Mouse (Mus musculus) heart, embryonic 10.5 days (tissue): ENCODE results near the gene Zfp518b. TPM values are rescaled to one million over a fixed set of nuclear protein-coding genes. Genes with fewer than 3 reads are reported as not detected.
A peak's percentile ranks its signal among the peaks of the same experiment; 100 is the strongest.

ENCODE experiments used
- DNase-seq: peaks from one replicate; pipeline ENCODE4 v3.0.0-alpha.2; 2017; ENCODE audit warnings: low spot score
- H3K27ac ChIP-seq: fragments of 300-500 bp; sonication (generic); 2 replicates; pipeline ENCODE4 v1.5.1; 2016; ENCODE audit warnings: mild to moderate bottlenecking
- H3K27me3 ChIP-seq: fragments of 300-500 bp; sonication (generic); 2 replicates; pipeline ENCODE4 v1.6.1; 2016; ENCODE audit warnings: mild to moderate bottlenecking; ENCODE audit not compliant: poor library complexity, insufficient read depth, severe bottlenecking
- H3K36me3 ChIP-seq: fragments of 300-500 bp; sonication (generic); 2 replicates; pipeline ENCODE4 v1.6.1; 2016; ENCODE audit warnings: mild to moderate bottlenecking, moderate library complexity
- H3K4me1 ChIP-seq: fragments of 300-500 bp; sonication (generic); 2 replicates; pipeline ENCODE4 v1.6.1; 2016; ENCODE audit warnings: mild to moderate bottlenecking
- H3K4me3 ChIP-seq: fragments of 300-500 bp; sonication (generic); 2 replicates; pipeline ENCODE4 v1.5.1; 2016; ENCODE audit warnings: mild to moderate bottlenecking, moderate library complexity
- H3K9me3 ChIP-seq: fragments of 300-500 bp; sonication (generic); 2 replicates; pipeline ENCODE4 v1.6.1; 2016; ENCODE audit warnings: mild to moderate bottlenecking, moderate library complexity
- WGBS: fragments of 180-500 bp; shearing (Covaris S2); methylation state at CpG from one replicate; pipeline ENCODE4 v1.1.7; 2016; 5-methylcytosine and 5-hydroxymethylcytosine counted together
- polyA plus RNA-seq: library from polyadenylated mRNA; unstranded; fragments of >200 nt; fragmentation: Nextera tagmentation; extraction: Ambion mirVana; gene quantifications from 2 replicates; pipeline ENCODE4 v1.2.1, GENCODE M21; 2016

The Zfp518b gene
- 13.9 and 18.1 TPM in 2 replicates for polyA plus RNA-seq

GRCm38 (mm10) chr5:38684164-38684911 is at the start of gene Zfp518b:
Gene Zfp518b (minus strand): TSS chr5:38684826.
- Histone ChIP-seq H3K9me3 (no peaks in the 10 kb centered on the region), H3K27me3 (peaks cover 7% of the 10 kb centered on the region; the same call in 1 of the 2 replicates), H3K4me1 (peaks cover 13% of the 10 kb centered on the region; the same call in 1 of the 2 replicates), H3K27ac (peak within 1 kb of the TSS; percentile 98), H3K4me3 (peak within 1 kb of the TSS; percentile 88), H3K36me3 (peaks cover 35% of the 10 kb centered on the region)
- DNase-seq = peak; percentile 87
- under 1% methylated on average over 88 of the region's 89 CpGs for WGBS

GRCm38 (mm10) chr5:38708940-38709581 is 24.4 kb upstream of the Zfp518b start:
- H3K27ac ChIP-seq = no peak overlapping the region
- H3K9me3 ChIP-seq = 0 out of 2 replicates have a peak, but pooled peaks cover 3% of the 10 kb centered on the region
- no peaks in the 10 kb centered on the region for H3K36me3 ChIP-seq
- no peak for DNase-seq
- no peaks in the 10 kb centered on the region for H3K4me1 ChIP-seq
- no peak overlapping the region for H3K4me3 ChIP-seq
- 59% methylated on average over 11 of the region's 11 CpGs for WGBS
- no peaks in the 10 kb centered on the region for H3K27me3 ChIP-seq

DNA sequence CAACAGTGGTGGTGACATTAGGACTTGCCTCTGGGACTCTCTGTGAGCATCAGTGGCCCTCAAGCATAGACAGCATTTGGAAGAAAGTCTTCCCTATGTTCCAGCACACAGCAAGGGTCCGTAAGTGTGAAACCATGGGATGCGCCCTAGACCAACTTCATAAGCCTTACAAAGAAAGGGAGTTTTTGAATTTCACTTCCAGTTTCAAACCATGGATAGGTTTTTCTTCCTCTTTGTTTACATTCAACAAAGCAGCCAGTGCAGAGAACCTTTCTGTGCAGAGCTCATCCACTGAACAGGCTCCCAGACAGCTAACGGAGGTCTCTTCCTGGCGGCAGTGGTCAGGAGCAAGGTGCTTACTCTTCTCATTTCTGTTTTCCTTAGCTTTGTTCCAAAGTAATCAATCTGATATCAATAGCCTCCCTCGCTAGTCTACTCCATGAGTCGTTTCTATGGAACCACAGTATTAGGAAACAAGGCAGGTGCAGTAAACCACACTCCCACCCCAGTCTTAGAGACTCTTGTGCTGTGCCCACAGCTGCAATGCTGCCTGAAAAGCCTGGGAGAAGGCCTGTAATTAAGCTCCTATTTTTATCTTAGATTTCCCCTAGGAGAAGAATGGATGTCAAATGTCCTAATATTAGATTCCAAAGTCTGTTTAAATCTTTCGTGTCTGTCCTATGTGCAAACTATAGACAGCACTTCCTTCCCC is 22.9 kb upstream of the Zfp518b start:
- 78% methylated on average over 7 of the region's 7 CpGs for WGBS
- DNase-seq = no peak
- H3K4me1 ChIP-seq = no peaks in the 10 kb centered on the region

GRCm38 (mm10) chr5:38702941-38703340 is 18.3 kb upstream of the Zfp518b start:
- no peaks in the 10 kb centered on the region for H3K4me1 ChIP-seq
- no peaks in the 10 kb centered on the region for H3K27me3 ChIP-seq
- no peaks in the 10 kb centered on the region for H3K9me3 ChIP-seq
- no peak for DNase-seq
- WGBS = 87% methylated on average over 6 of the region's 6 CpGs
- H3K4me3 ChIP-seq = no peak overlapping the region
- no peaks in the 10 kb centered on the region for H3K36me3 ChIP-seq
- H3K27ac ChIP-seq = no peak overlapping the region

More for the DNA sequence above, 22.9 kb upstream of the Zfp518b start:
- Histone ChIP-seq H3K4me3 (no peak overlapping the region), H3K27me3 (no peaks in the 10 kb centered on the region), H3K9me3 (0 out of 2 replicates have a peak, but pooled peaks cover 3% of the 10 kb centered on the region), H3K27ac (no peak overlapping the region), H3K36me3 (no peaks in the 10 kb centered on the region)

GRCm38 (mm10) chr5:38702091-38702490 is 17.5 kb upstream of the Zfp518b start:
- Histone ChIP-seq H3K9me3 (no peaks in the 10 kb centered on the region), H3K4me1 (no peaks in the 10 kb centered on the region), H3K27me3 (no peaks in the 10 kb centered on the region), H3K36me3 (no peaks in the 10 kb centered on the region), H3K27ac (no peak overlapping the region), H3K4me3 (no peak overlapping the region)
- WGBS = 64% methylated on average over 2 of the region's 2 CpGs
- DNase-seq = no peak

DNA sequence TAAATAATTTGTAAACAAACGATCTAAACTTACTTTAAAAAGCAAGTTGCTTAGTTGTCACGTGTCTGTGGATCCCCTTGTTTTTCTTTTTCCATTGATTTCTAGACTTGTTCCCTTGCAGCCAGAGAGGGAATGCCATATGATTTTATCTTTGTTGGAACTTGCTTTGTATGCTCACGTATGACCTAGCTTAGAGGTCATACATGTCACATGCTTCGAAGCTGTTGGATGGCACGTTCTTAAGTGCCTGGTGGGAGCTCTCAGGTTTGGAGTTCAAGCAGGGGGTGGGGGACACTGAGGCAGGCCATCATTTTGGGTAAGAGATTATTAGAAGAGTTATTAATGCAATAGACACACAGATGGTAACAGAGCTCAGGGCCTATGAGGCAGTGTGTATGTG is 13.8 kb upstream of the Zfp518b start:
- no peaks in the 10 kb centered on the region for H3K27me3 ChIP-seq
- no peak overlapping the region for H3K4me3 ChIP-seq
- H3K4me1 ChIP-seq = no peaks in the 10 kb centered on the region
- DNase-seq = no peak
- no peak overlapping the region for H3K27ac ChIP-seq
- no peaks in the 10 kb centered on the region for H3K9me3 ChIP-seq
- WGBS = 65% methylated on average over 5 of the region's 5 CpGs
- H3K36me3 ChIP-seq = no peaks in the 10 kb centered on the region

- WGBS = 62% methylated on average over 3 of the region's 3 CpGs
- Histone ChIP-seq H3K9me3 (no peaks in the 10 kb centered on the region), H3K27me3 (no peaks in the 10 kb centered on the region), H3K4me3 (no peak overlapping the region), H3K27ac (no peak overlapping the region), H3K36me3 (no peaks in the 10 kb centered on the region), H3K4me1 (no peaks in the 10 kb centered on the region)
- no peak for DNase-seq
These were observed 13.4 kb upstream of the Zfp518b start for GRCm38 (mm10) chr5:38698046-38698445.

DNA sequence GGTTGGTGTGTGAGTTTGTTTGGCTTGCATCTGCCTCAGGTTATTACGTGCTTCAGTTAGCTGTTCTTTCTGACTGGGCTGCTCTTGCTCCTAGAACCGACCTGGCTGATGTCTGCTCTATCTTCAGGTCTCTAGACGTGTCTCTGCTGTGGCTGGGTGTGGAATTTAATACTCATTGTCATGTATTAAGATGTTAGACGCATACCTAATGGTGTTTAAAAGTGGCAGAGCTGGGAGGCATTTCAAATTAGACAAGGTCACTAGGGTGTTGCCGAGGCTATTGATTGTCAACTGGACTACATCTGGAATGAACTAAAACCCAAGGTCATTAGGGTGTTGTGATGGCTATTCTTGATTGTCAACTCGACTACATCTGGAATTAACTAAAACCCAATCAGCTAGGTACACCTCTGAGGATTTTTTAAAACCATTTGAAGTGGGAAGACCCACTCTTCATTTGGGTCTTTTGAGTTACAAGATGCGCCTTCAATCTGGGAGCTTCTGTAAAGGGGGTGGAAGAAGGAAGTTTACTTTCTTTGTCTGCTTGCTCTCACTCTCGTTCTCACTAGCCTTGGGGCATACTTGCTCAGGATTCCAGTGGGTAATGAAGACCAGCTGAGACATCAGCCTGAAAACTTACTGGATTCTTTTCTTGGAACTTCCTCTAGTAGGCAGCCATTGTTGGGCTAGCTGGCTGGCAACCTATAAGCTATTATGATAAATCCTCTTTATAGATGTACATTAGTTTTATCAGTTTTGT is 12.2 kb upstream of the Zfp518b start:
- no peaks in the 10 kb centered on the region for H3K36me3 ChIP-seq
- H3K27me3 ChIP-seq = no peaks in the 10 kb centered on the region
- no peak overlapping the region for H3K4me3 ChIP-seq
- H3K4me1 ChIP-seq = no peaks in the 10 kb centered on the region
- WGBS = 68% methylated on average over 8 of the region's 8 CpGs
- no peak for DNase-seq
- no peaks in the 10 kb centered on the region for H3K9me3 ChIP-seq
- no peak overlapping the region for H3K27ac ChIP-seq

DNA sequence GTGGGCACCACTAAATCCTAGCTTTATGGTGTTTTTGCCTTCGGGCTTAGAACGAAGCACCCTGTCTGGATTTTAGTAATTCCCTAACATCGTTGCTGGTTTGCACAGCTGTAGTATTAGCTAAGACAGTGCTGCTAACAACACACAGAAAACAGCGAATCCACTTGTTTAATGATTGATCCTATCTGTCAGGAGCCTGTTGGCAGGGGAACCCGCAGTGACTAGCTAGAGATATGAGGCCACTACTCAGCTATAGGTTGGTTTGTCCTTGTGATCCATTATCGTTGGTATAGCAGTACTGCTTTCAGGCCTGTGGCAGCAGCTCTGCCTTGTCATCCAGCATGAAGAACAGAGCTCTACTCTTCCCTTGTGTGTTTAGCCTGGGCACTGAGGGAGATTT is 8.2 kb upstream of the Zfp518b start:
- Histone ChIP-seq H3K4me1 (no peaks in the 10 kb centered on the region), H3K27ac (no peak overlapping the region), H3K27me3 (peaks cover 12% of the 10 kb centered on the region; the same call in 1 of the 2 replicates), H3K4me3 (no peak overlapping the region), H3K9me3 (no peaks in the 10 kb centered on the region), H3K36me3 (no peaks in the 10 kb centered on the region)
- 79% methylated on average over 6 of the region's 6 CpGs for WGBS
- DNase-seq = no peak

- WGBS = 65% methylated on average over 6 of the region's 6 CpGs
- no peak overlapping the region for H3K27ac ChIP-seq
- no peaks in the 10 kb centered on the region; the same call in 1 of the 2 replicates for H3K4me1 ChIP-seq
- H3K9me3 ChIP-seq = no peaks in the 10 kb centered on the region
- no peak overlapping the region for H3K4me3 ChIP-seq
- DNase-seq = no peak
- H3K27me3 ChIP-seq = peaks cover 12% of the 10 kb centered on the region; the same call in 1 of the 2 replicates
- H3K36me3 ChIP-seq = no peaks in the 10 kb centered on the region
These were observed 4.6 kb upstream of the Zfp518b start for GRCm38 (mm10) chr5:38689186-38689585.

- peaks cover 9% of the 10 kb centered on the region; the same call in 1 of the 2 replicates for H3K4me1 ChIP-seq
- no peak overlapping the region for H3K4me3 ChIP-seq
- H3K36me3 ChIP-seq = peaks cover 2% of the 10 kb centered on the region; the same call in 1 of the 2 replicates
- 77% methylated on average over 1 of the region's 1 CpGs for WGBS
- H3K9me3 ChIP-seq = no peaks in the 10 kb centered on the region
- DNase-seq = no peak
- H3K27ac ChIP-seq = no peak overlapping the region
- H3K27me3 ChIP-seq = peaks cover 12% of the 10 kb centered on the region; the same call in 1 of the 2 replicates
These were observed 3.1 kb upstream of the Zfp518b start for GRCm38 (mm10) chr5:38687694-38688093.

- H3K27ac ChIP-seq = no peak overlapping the region
- no peak overlapping the region for H3K4me3 ChIP-seq
- H3K27me3 ChIP-seq = no peaks in the 10 kb centered on the region
- WGBS = 80% methylated on average over 5 of the region's 5 CpGs
- no peaks in the 10 kb centered on the region for H3K4me1 ChIP-seq
- DNase-seq = no peak
- no peaks in the 10 kb centered on the region for H3K9me3 ChIP-seq
- no peaks in the 10 kb centered on the region for H3K36me3 ChIP-seq
These were observed 25.8 kb downstream of the Zfp518b start for GRCm38 (mm10) chr5:38658836-38659235.
